16 mouse cellular contexts compared by ENCODE assay signal in the genomic region with DNA sequence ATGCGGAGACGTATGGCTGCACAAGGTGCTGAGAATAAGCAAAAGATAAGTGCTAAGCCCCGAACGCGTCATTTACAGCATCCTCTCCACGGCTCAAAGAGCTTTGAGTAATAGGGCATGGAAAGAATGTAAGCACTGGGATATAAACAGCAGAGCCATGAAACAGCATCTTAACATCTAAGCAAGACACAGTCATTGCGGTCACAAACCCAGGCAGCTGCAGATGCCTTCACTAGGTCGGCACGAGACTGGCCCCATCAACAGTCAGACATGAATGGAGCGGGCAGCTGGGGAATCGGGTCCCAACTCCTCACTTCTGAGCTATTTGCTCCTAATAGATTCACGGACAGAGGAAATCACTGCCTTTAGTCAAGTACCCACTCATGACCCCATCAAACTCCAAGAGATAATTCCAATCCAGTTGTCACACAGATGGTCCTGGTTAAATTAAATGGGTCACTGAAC.
A peak's percentile ranks its signal among the peaks of the same experiment; 100 is the strongest.
DNase-seq lines count a peak whose midpoint lies in the region; ATAC-seq lines count a peak whose summit lies in the region.
"Had no signal": no experiment of that assay in that cellular context is flagged by ENCODE, and none has a peak within 500 bp of the region (broad histone marks: within the 10 kb centered on the region; RNA-seq: fewer than 3 reads in every experiment).

No protein-coding gene starts in this region.

- peak; percentile 6 for DNase-seq in embryonic facial prominence, embryonic 11.5 days (ENCODE audit: low spot score)
- no peak for DNase-seq in embryonic facial prominence, embryonic 10.5 days (ENCODE audit: low spot score)
- DNase-seq in limb, embryonic 10.5 days (ENCODE audit: low spot score): no peak
- DNase-seq in hindbrain, embryonic 14.5 days (ENCODE audit: low spot score): peak; percentile 43
- no peak for DNase-seq in layer of hippocampus, postnatal 10 days (ENCODE audit: low spot score in 2 of 2)
- no peak for DNase-seq in adrenal gland, adult 8-10 months
- DNase-seq: cerebellum, postnatal 25 days; gastrocnemius, postnatal 10 days; heart, postnatal 10 days; kidney, adult 18-20 months; layer of hippocampus, adult 9-11 months; right cerebral cortex, adult 18-20 months had no signal

- H3K4me1 ChIP-seq in embryonic facial prominence, embryonic 11.5 days (ENCODE audit: control insufficient read depth, insufficient read depth, low read length): no peaks in the 10 kb centered on the region
- H3K4me1 ChIP-seq in embryonic facial prominence, embryonic 10.5 days: peaks cover 14% of the 10 kb centered on the region
- 0 out of 2 replicates have a peak, but pooled peaks cover 4% of the 10 kb centered on the region for H3K4me1 ChIP-seq in limb, embryonic 13.5 days
- H3K4me1 ChIP-seq in limb, embryonic 10.5 days: peaks cover 7% of the 10 kb centered on the region; the same call in 1 of the 2 replicates
- H3K4me1 ChIP-seq in hindbrain, embryonic 14.5 days (replicated peaks; ENCODE audit: control insufficient read depth, insufficient read depth, low read length): peaks cover 19% of the 10 kb centered on the region
- H3K4me1 ChIP-seq in neural tube, embryonic 13.5 days (replicated peaks): peaks cover 16% of the 10 kb centered on the region
- H3K4me1 ChIP-seq: limb, embryonic 15.5 days had no signal

- no peaks in the 10 kb centered on the region for H3K36me3 ChIP-seq in embryonic facial prominence, embryonic 11.5 days (replicated peaks; ENCODE audit: control insufficient read depth, insufficient read depth, low read depth, low read length)
- no peaks in the 10 kb centered on the region for H3K36me3 ChIP-seq in embryonic facial prominence, embryonic 10.5 days (replicated peaks)
- H3K36me3 ChIP-seq in limb, embryonic 13.5 days: no peaks in the 10 kb centered on the region
- no peaks in the 10 kb centered on the region for H3K36me3 ChIP-seq in limb, embryonic 10.5 days
- H3K36me3 ChIP-seq in hindbrain, embryonic 14.5 days (replicated peaks; ENCODE audit: control insufficient read depth, insufficient read depth): no peaks in the 10 kb centered on the region
- no peaks in the 10 kb centered on the region for H3K36me3 ChIP-seq in neural tube, embryonic 13.5 days
- H3K36me3 ChIP-seq: limb, embryonic 15.5 days had no signal

- no peak overlapping the region for H3K27ac ChIP-seq in embryonic facial prominence, embryonic 11.5 days (replicated peaks; ENCODE audit: low read depth, low read length)
- no peak overlapping the region for H3K27ac ChIP-seq in embryonic facial prominence, embryonic 10.5 days (replicated peaks)
- H3K27ac ChIP-seq in limb, embryonic 13.5 days: no peak overlapping the region
- H3K27ac ChIP-seq in limb, embryonic 10.5 days: no peak overlapping the region
- H3K27ac ChIP-seq in hindbrain, embryonic 14.5 days: no peak overlapping the region
- 0 out of 2 replicates have a peak overlapping the region, but pooled peaks have one; percentile 23 for H3K27ac ChIP-seq in neural tube, embryonic 13.5 days (replicated peaks)
- H3K27ac ChIP-seq: limb, embryonic 15.5 days had no signal

- H3K4me3 ChIP-seq in embryonic facial prominence, embryonic 11.5 days (ENCODE audit: low read depth, low read length): no peak overlapping the region
- no peak overlapping the region for H3K4me3 ChIP-seq in embryonic facial prominence, embryonic 10.5 days
- no peak overlapping the region for H3K4me3 ChIP-seq in limb, embryonic 13.5 days
- no peak overlapping the region for H3K4me3 ChIP-seq in limb, embryonic 10.5 days
- no peak overlapping the region for H3K4me3 ChIP-seq in hindbrain, embryonic 14.5 days (replicated peaks; ENCODE audit: low read length)
- no peak overlapping the region for H3K4me3 ChIP-seq in neural tube, embryonic 13.5 days
- H3K4me3 ChIP-seq: limb, embryonic 15.5 days had no signal

- no peak overlapping the region for H3K4me2 ChIP-seq in embryonic facial prominence, embryonic 11.5 days (ENCODE audit: low read depth, low read length)
- no peak overlapping the region for H3K4me2 ChIP-seq in limb, embryonic 13.5 days (replicated peaks)
- no peak overlapping the region for H3K4me2 ChIP-seq in hindbrain, embryonic 14.5 days (replicated peaks)
- no peak overlapping the region for H3K4me2 ChIP-seq in neural tube, embryonic 13.5 days
- H3K4me2 ChIP-seq: limb, embryonic 15.5 days had no signal

- no peaks in the 10 kb centered on the region for H3K27me3 ChIP-seq in embryonic facial prominence, embryonic 11.5 days (ENCODE audit: control insufficient read depth, insufficient read depth, low read length)
- no peaks in the 10 kb centered on the region for H3K27me3 ChIP-seq in embryonic facial prominence, embryonic 10.5 days (replicated peaks; ENCODE audit: low read depth, poor library complexity, severe bottlenecking)
- peaks cover 11% of the 10 kb centered on the region for H3K27me3 ChIP-seq in limb, embryonic 13.5 days
- H3K27me3 ChIP-seq in limb, embryonic 10.5 days (ENCODE audit: low read depth, poor library complexity, severe bottlenecking): no peaks in the 10 kb centered on the region
- no peaks in the 10 kb centered on the region for H3K27me3 ChIP-seq in hindbrain, embryonic 14.5 days (ENCODE audit: control insufficient read depth, insufficient read depth, low read length)
- no peaks in the 10 kb centered on the region for H3K27me3 ChIP-seq in neural tube, embryonic 13.5 days
- H3K27me3 ChIP-seq: limb, embryonic 15.5 days had no signal

- ATAC-seq in embryonic facial prominence, embryonic 11.5 days (replicated peaks; ENCODE audit: insufficient number of reproducible peaks, low FRiP score, low TSS enrichment, low read depth): 0 out of 2 replicates have a peak, but pooled peaks have one; percentile 18
- ATAC-seq in limb, embryonic 13.5 days (ENCODE audit: low FRiP score, low read depth): peak; percentile 32; the same call in 1 of the 2 replicates
- peak; percentile 25; the same call in 1 of the 2 replicates for ATAC-seq in hindbrain, embryonic 14.5 days (ENCODE audit: low FRiP score)
- ATAC-seq in neural tube, embryonic 13.5 days (ENCODE audit: low read depth): peak; percentile 69; the same call in 1 of the 2 replicates
- ATAC-seq: activated CD4-positive, CD25-positive, alpha-beta regulatory T cell, adult 4 months had no signal

- 57% methylated on average over 12 of the region's 12 CpGs for WGBS in embryonic facial prominence, embryonic 11.5 days
- 59% methylated on average over 12 of the region's 12 CpGs for WGBS in embryonic facial prominence, embryonic 10.5 days
- 23% methylated on average over 12 of the region's 12 CpGs for WGBS in limb, embryonic 13.5 days
- WGBS in limb, embryonic 10.5 days: 44% methylated on average over 12 of the region's 12 CpGs
- WGBS in hindbrain, embryonic 14.5 days: 53% methylated on average over 12 of the region's 12 CpGs
- 40% methylated on average over 12 of the region's 12 CpGs for WGBS in neural tube, embryonic 13.5 days

- no peaks in the 10 kb centered on the region for H3K9me3 ChIP-seq in embryonic facial prominence, embryonic 11.5 days (replicated peaks; ENCODE audit: control insufficient read depth, low read length)
- H3K9me3 ChIP-seq in embryonic facial prominence, embryonic 10.5 days: no peaks in the 10 kb centered on the region
- no peaks in the 10 kb centered on the region for H3K9me3 ChIP-seq in limb, embryonic 13.5 days
- no peaks in the 10 kb centered on the region for H3K9me3 ChIP-seq in limb, embryonic 10.5 days (replicated peaks)
- H3K9me3 ChIP-seq in hindbrain, embryonic 14.5 days (ENCODE audit: control insufficient read depth, low read length): no peaks in the 10 kb centered on the region
- H3K9me3 ChIP-seq in neural tube, embryonic 13.5 days: no peaks in the 10 kb centered on the region
- H3K9me3 ChIP-seq: limb, embryonic 15.5 days had no signal

- no peak overlapping the region for H3K9ac ChIP-seq in embryonic facial prominence, embryonic 11.5 days (replicated peaks; ENCODE audit: low read length)
- no peak overlapping the region for H3K9ac ChIP-seq in limb, embryonic 13.5 days
- H3K9ac ChIP-seq in hindbrain, embryonic 14.5 days: no peak overlapping the region
- H3K9ac ChIP-seq in neural tube, embryonic 13.5 days: no peak overlapping the region
- H3K9ac ChIP-seq: limb, embryonic 15.5 days had no signal

Comparison
In these comparisons a context has a peak if more than half of its experiments do, and no peak if none do; other contexts are left out.
1. DNase-seq: peak in embryonic facial prominence, embryonic 11.5 days (single experiment) and hindbrain, embryonic 14.5 days (single experiment); none in embryonic facial prominence, embryonic 10.5 days (single experiment), limb, embryonic 10.5 days (single experiment), layer of hippocampus, postnatal 10 days (0 of 2) and adrenal gland, adult 8-10 months (single experiment).
2. ATAC-seq: peak in every context shown above with its lines; median percentile 69 in neural tube, embryonic 13.5 days; 32 in limb, embryonic 13.5 days; 25 in hindbrain, embryonic 14.5 days; 18 in embryonic facial prominence, embryonic 11.5 days.